Mouse (Mus musculus) G1E (cell line): ENCODE measurements at regions not wholly inside any gene's neighbourhood (a gene's known extent, or its start where the extent isn't known, plus 50 kb on each side); places are given as distances from the start of the nearest gene placed in this dataset.

ENCODE experiments used
- CTCF ChIP-seq: IDR thresholded peaks from 2 replicates; pipeline ENCODE4 v1.5.1; 2012; ENCODE audit warnings: low read depth, low read length, inconsistent platforms, mixed read lengths
- GATA1 ChIP-seq: IDR thresholded peaks from 2 replicates; pipeline ENCODE4 v1.6.1; 2012; ENCODE audit warnings: borderline replicate concordance, low read length, inconsistent platforms, mixed read lengths

- TF ChIP-seq CTCF (no peak), GATA1 (no peak)
Measured at GRCm38 (mm10) chr17:62210441-62211025, 670.6 kb downstream of the Efna5 start.
